Mouse (Mus musculus) frontal cortex, adult (tissue): ENCODE measurements around the gene Zfp820.
"Not testable (repeated sequence)": the region's sequence is repeated elsewhere in the genome, so short reads cannot be mapped to it uniquely, and the experiment has no call there.

Experiments used
- ATAC-seq: cut with Nextera tagmentation; 2 replicates; pipeline ENCODE4 v1.9.2; 2017; ENCODE audit warnings: mild to moderate bottlenecking, moderate library complexity, mixed read lengths; ENCODE audit not compliant: low TSS enrichment

Gene Zfp820

DNA sequence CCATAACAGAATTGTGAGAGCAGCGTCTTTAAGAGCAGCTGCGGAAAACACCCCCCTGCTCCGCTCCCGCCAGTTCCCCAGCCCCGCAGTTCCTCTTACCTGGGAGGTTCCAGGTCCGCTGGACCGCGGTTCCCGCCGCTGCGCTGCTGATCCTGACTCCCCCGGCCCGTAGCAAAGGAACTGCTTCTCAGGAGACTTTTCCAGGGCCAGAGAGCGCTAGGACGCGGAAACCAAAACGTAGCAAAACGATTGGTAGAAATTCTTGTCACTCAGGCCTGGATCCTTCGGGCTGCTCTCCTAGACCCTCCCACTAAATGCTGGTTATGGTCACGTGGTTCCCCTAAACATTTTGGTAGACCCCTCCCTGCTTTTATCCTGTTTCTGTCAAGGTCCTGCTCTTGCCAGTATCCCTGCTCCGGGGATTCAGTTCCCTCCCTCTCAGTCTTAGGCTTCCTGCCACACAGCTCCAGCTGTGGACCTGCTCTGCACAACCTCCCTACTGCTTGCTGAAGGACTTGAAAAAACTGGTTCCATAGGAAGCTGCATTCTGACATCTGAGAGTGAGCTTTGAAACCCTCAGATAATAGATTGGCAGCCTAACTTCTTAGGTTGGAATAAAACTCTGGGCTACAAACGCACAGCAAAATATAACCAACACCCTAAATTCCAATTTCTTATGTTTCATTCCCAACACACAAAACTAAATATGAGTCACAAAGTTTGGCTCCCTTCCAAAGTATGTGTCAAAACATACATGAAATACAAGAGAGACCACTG lies at the start of gene Zfp820:
Gene Zfp820 (minus strand): TSS at position 228 of the 777 bp plus-strand sequence.
- ATAC-seq: peak; percentile 50

GRCm38 (mm10) chr17:21871256-21871655 lies 25.7 kb upstream of the Zfp820 start:
- no peak for ATAC-seq

DNA sequence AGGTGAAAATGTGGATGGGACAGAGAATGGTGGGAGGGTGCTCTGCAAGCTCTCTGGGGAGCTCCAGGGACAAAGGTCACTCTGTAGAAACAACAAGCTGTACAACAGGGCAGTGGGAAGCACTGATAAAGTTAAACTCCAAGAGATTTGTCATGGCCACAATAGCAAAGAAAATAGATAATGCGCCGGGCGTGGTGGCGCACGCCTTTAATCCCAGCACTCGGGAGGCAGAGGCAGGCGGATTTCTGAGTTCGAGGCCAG lies 680 bp upstream of the Zfp820 start:
- not testable (repeated sequence) for ATAC-seq

- ATAC-seq: no peak
These were observed 7.1 kb downstream of the Zfp820 start for GRCm38 (mm10) chr17:21838510-21838909.

DNA sequence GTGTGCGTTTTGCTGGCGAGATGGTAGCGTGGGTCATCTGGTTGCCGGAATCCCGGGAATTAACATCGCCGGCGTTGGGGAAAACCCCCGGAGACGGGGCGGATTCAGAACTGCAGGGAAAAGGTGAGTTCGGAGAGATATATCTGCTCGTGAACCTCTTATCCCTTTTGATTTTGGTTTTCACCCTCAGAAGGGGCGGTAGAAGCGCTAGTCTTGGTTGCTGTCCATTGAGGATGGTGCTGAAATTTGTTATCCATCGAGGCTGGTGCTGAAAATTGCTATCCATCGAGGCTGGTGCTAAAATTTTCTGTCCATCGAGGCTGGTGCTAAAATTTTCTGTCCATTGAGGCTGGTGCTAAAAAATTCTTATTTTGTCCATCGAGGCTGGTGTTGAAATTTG lies 44.2 kb downstream of the Zfp820 start:
- not testable (repeated sequence) for ATAC-seq

DNA sequence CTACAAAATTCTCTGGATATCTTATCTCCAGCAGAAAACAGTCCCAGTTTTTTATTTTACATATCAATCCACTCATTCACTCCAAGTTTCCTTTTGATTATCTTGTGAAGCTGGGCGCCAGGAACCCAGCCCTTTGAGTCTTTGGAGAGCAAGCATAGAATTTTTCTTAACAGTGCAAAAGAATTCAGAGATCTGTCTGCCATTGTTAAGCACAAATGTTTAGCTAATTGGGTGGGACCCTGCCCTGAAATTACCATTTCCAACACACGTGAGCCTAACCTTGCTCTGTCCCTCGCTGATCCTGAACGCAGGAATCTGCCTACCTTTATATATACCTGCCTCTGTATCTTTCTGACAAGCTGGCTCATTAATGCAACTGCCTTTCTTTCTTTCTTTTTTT lies 53.3 kb downstream of the Zfp820 start:
- no peak for ATAC-seq

- no peak for ATAC-seq
These were observed 75.2 kb downstream of the Zfp820 start for GRCm38 (mm10) chr17:21770336-21770735.
